Mouse (Mus musculus) layer of hippocampus, postnatal 25 days (tissue): ENCODE results near the gene Cd200r2. TPM values are rescaled to one million over a fixed set of nuclear protein-coding genes. Genes with fewer than 3 reads are reported as not detected.
"Not testable (repeated sequence)": the region's sequence is repeated elsewhere in the genome, so short reads cannot be mapped to it uniquely, and the experiment has no call there.

Source experiments
- DNase-seq, 2 experiments: peaks; one replicate each; pipeline ENCODE4 v3.0.0; 2022; ENCODE audit warnings: mixed read lengths in 2 of 2, low spot score in 1 of 2; ENCODE audit errors: extremely low spot score in 1 of 2
- total RNA-seq, 2 experiments: library from RNA; stranded (reverse); gene quantifications; 2 replicates each; pipeline ENCODE4 v1.2.3; 2021

Gene Cd200r2
- not detected for total RNA-seq

DNA sequence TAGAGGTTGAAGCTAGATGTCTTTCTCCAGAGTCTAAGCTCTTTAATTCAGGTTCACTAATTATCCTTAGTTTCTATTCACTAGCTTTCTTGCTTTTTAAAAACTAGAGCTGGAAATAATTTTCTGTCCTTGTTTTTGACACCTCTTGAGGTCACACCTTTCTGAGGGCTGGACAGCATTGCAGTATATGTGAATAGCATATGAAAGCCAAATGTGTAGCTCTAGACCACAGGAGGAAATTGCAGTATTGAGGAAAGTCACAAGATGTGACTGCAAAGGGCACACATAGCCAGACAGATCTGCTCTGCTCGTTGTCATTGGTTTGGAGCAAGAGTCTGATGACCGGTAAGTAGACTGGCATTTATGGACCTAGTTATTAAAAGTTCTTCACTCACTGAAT, at the start of gene Cd200r2:
Gene Cd200r2 (plus strand): TSS at position 301 of the 400 bp plus-strand sequence.
- DNase-seq = no peak

DNA sequence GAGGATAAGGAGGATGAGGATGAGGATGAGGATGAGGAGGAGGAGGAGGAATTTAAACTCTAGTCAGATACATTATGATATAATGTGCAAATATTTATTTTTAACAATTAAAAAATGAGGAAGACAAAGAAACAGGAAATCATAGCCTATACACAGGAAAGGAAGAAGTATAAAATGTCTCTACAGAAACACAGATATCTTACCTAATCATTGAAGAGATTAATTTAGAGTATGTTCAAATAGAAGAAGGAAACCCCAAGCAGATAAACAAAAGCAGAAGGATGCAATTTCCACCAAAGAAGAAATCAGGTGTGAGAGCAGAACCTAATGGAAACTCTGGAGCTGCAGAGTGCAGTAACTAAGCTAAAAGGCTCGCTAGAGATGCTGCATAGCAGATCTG, 48.9 kb upstream of the Cd200r2 start:
- DNase-seq = no peak

DNA sequence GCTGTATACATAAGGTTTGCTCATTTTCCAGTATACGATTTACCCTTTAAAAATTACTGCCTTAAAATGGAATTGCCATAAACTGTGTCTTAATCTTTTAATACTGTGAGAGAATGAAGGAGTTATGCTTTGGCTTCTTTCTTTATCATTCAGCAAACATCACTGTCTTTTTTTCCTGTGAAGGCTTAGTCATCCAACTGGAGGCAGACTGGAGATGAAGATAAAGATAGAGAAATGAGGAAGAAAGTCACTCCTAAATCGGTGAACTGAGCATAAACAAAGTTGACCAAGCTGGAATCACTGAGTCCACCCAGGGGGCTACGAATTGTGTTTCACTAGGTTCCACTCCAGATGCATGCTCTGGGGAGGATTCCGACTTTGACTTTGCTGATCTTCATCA, 46.4 kb upstream of the Cd200r2 start:
- no peak for DNase-seq

DNA sequence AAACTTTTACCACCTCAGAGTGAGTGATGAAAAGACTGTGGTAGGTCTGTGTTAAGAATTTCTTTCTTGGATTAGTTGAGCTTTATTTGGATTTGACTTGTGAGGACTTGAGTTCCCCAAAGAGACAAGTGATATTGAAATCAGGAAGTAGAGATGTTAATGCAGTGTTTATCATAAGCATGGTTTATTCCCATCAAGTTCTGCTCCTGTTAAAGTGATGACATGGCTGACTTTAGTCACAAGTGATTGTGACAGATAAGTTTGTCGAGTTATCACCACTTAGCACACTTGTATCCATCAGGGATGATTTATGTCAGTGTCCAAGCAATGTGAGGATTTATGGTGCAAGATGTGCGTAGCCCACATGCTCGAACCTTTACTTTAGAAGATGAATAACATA, 34.6 kb upstream of the Cd200r2 start:
- DNase-seq = no peak

DNA sequence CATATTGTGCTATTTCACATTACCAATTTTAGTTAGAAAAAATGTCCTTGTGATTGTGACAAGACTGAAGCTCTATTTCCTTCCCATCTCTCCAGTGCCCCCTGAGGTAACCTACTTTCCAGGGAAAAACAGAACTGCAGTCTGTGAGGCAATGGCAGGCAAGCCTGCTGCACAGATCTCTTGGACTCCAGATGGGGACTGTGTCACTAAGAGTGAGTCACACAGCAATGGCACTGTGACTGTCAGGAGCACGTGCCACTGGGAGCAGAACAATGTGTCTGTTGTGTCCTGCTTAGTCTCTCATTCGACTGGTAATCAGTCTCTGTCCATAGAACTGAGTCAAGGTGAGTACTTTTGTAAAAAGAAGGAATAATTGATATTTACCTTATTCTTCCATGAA, 33.7 kb upstream of the Cd200r2 start:
- DNase-seq = not testable (repeated sequence)

DNA sequence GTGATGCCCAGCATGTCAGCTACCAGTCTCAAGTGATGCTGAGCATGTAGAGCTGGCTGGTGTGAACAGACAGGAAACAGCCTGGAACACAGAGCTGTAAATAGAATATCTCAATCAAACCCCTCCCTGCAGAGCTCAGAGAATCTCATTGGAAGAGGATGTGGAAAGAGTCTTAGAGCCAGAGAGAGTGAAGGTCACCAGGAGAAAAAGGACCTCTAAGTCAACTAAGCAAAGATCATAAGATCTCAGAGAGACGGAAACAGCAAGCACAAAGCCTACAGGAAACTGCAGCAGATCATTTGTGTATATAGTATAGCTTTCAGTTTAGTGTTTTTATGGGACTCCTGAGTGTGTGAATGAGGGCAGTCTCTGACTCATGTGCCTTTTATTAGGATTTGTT, 8.3 kb downstream of the Cd200r2 start:
- no peak for DNase-seq

DNA sequence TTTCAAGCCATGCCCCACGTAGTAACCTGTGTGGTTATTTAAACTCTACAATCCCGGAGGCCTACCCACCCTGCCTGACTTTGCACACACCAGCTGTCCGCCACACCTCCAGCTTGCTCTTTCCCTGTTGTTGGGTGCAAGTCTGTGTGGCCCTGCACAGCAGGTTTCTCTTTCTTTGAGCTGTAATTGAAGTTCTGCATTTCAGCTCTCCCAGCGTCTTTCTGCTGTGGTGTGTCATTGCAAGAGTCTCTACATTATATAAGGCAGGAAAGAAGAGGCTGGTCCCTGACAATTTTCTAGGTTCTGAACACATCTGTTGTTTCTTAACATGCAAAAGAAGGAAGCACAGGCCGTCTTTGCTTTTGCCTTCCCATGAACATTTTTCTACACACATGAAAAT, 9.7 kb downstream of the Cd200r2 start:
- no peak for DNase-seq

DNA sequence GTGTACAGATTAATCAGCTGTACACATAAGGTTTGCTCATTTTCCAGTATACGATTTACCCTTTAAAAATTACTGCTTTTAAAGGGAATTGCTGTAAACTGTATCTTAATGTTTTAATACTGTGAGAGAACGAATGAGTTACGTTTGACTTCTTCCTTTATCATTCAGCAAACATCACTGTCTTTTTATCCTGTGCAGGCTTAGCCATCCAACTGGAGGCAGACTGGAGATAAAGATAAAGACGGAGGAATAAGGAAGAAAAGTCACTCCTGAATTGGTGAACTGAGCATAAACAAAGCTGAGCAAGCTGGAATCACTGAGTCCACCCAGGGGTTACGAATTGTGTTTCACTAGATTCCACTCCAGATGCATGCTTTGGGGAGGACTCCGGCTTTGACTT, 10.7 kb downstream of the Cd200r2 start:
- DNase-seq = no peak

DNA sequence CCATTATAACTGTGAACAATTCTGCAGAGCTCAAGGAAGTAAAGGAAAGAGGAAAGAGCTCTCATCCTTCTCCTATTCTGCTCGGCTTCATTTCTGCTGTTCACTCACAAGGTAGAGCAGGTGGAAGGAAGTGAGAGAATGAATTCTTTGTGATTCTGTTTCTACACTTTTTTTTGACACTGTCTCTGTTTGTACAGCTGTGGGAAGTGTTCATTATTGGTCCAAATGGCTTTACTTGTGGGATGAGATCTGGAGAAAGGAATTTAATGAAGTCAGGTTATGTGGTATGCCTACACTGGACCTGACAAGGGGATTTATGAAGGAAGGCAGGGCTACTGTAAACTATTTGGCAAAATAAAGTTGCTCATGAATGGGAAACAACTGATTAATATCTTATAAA, 23.9 kb downstream of the Cd200r2 start:
- no peak for DNase-seq

DNA sequence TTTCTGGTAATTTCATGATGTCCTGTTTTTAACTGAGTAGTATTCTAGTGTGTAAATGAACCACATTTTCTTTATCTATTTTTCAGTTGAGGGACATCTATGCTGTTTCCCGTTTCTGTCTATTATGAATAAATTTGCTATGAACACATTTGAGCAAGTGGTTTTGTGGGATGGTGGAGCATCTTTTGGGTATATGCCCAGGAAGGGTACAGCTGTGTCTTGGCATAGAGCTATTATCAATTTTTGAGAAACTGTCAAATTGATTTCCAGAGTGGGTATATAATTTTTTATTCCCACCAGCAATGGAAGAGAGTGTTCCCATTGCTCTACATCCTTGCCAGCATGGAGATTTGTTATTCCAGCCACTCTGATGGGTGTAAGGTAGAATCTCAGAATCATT, 65.1 kb downstream of the Cd200r2 start:
- DNase-seq = no peak

DNA sequence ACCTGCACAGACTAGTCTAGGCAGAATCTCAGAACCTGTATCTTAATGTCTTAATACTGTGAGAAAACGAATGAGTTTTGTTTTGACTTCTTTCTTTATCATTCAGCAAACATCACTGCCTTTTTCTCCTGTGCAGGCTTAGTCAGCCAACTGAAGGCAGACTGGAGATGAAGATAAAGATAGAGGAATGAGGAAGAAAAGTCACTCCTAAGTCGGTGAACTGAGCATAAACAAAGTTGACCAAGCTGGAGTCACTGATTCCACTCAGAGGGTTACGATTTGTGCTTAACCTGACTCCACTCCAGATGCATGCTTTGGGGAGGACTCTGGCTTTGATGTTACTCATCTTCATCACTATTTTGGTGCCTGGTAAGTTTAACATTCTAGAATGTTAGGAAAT, 76.6 kb downstream of the Cd200r2 start, which contains the start of gene Cd200r3:
Gene Cd200r3 (plus strand): TSS at position 211 of the 400 bp plus-strand sequence.
- DNase-seq = no peak

DNA sequence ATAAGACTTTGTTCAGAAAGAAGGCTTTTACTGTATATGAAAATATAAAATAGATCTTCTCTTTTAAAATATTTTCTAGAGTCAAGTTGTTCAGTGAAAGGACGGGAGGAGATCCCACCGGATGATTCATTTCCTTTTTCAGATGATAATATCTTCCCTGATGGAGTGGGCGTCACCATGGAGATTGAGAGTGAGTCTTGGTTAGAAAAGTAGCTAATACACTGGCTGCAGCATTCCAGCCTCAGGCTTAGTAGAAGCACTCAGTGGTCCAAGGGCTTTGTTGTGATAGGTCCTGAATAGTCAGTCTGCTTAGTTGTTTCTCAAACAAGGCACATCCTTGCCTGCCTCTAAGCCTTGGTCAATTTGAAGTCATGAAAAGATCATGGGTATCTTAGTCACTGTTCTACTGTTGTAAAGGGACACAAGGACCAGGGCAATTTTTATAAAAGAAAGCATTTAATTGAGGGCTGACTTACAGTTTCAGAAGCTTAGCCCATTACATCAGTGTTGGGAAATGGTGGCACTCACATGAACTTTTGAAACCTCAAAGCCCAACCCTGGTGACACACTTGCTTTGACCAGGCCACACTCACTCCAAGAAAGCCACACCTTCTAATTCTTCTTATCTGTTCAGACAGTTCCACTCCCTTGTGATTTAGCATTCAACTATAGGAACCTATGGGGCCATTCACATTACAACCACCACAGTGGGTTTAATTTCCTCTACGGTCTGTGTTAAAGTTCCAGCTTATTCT, 84.6 kb downstream of the Cd200r2 start:
- DNase-seq = no peak

DNA sequence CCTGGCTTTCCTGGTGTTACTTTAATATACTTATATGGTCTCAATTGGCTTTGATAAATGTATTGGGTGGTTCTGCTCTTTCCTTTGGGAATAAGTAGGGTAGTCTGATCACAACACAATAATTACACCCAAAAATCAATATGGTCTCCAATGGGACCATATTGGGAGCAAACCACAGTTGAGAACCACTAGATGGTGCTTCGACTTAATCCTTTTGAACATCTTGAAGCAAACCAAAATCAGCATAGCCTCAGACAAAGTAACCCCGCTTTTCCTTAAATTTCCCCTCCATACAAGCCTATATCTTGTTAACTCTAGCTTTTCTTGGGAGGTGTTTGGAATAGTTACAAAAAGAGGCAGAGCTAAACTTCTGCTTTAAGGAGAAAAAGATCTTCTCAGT, 95.4 kb downstream of the Cd200r2 start:
- DNase-seq = no peak

DNA sequence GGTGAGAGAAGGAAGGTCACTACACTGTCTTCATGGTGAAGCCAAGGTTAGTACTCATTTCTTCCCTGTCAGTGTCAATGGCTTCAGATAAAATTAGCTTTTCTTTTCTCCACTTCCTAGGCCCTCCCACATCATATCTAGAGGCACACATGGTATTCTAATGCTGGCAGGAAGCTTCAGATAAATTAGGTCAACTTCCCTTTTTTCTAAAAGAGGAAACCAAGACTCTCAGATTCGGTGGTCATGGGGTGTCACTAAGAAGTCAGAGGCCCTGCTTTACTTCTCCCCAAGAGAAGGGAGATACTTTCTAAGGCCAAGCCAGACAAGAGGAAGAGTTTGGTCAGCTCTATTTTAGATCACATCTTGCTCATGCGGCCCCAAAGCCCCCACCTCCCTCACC, 95.9 kb downstream of the Cd200r2 start:
- DNase-seq = no peak

DNA sequence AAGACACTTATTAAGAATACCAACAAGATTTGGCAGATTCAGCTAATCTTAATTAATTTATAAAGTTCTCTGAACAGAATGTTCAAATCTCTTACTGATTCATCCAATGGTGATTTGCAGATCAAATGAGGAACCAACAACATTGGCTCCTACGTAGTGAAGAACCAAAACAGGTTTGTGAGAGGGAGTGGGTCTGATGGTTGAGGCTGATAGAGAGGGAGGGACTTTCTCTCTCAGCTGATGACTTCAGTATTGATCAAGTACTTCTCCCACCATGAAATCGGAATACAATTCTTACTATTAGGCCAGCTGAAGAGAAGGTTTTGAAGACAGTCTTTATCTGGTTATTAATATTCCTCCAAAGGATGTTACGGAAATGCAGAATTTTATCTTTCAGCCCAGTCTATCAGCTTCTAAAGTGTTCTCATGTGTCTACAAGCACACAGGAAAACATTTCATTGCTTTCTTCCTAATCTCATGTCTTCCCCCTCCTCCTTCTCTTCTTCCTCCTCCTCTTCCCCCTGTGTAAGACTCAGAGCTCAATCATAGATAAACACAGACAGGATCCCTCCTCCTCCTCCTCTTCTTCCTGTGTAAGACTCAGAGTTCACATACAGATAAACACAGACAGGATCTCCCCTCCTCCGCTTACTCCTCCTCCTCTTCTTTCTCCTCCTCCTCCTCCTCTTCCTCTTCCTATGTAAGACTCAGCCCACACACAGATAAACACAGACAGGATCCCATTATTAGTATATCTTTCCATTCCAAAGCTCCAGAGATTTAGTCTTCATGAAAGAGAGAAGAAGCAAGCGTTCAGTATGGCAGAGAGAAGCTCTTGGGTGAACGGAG, 97.9 kb downstream of the Cd200r2 start:
- DNase-seq = no peak

DNA sequence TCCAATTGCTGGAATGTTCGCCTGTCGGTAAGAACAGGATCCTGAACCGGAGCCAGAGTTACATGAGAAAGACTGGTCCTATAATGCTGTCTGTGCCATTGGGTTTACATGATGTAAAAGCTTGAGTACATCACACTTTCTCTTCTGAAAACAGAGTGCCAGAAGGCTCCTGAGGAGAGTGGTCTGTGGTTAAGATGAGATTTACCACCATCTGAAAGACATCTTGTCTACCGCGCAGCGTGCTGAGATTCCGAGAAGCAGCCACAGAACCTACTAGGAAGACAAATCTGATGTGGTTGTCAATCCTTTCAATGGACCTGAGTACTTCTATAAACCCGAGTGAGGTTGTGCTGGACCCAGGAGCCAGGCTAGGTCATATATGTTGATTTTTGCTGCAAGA, 98.5 kb downstream of the Cd200r2 start:
- DNase-seq = no peak

Other genes starting within 250 kb of the Cd200r2 start
- 1 to 10 TPM; 4.1 to 4.9 TPM for gene Nepro, start 142.8 kb upstream of the Cd200r2 start, total RNA-seq
- 10 to 100 TPM; 23.8 to 29.9 TPM for gene Gtpbp8, start 120.7 kb upstream of the Cd200r2 start, total RNA-seq
- under 1 TPM in 1 of 2 experiments, not detected in 1; 0.40 TPM for gene Cd200r1, start 101.4 kb upstream of the Cd200r2 start, total RNA-seq
- not detected for gene Cd200r4, start 55.4 kb upstream of the Cd200r2 start, total RNA-seq
- gene Cd200r3, start 76.6 kb downstream of the Cd200r2 start, total RNA-seq = not detected
- 1 to 10 TPM; 3.9 to 4.0 TPM for gene Ccdc80, start 226.3 kb downstream of the Cd200r2 start, total RNA-seq